Mouse (Mus musculus) spleen, postnatal 14 days (tissue): ENCODE measurements around the gene Lcn11.

Source experiments
- DNase-seq, 2 experiments: peaks; one replicate each; pipeline ENCODE4 v3.0.0; 2021 to 2022; ENCODE audit warnings: low spot score in 2 of 2

Lcn11 gene

GRCm38 (mm10) chr2:25828344-25828947 is 51.6 kb downstream of the Lcn11 start:
- no peak for DNase-seq
